Mouse (Mus musculus) left cerebral cortex, postnatal 10 days (tissue): ENCODE measurements around the gene Kcnip1. TPM values are rescaled to one million over a fixed set of nuclear protein-coding genes. Genes with fewer than 3 reads are reported as not detected.

Source experiments
- DNase-seq, 2 experiments: peaks; one replicate each; pipeline ENCODE4 v3.0.0; 2021 to 2022; ENCODE audit warnings: low spot score in 2 of 2, mixed read lengths in 1 of 2; ENCODE audit errors: extremely low spot score in 1 of 2
- intact Hi-C: fragments of 180-260 bp; cut with DNase I; formaldehyde crosslinking; loops from one replicate; pipeline ENCODE4 v1.15.1; 2025
- total RNA-seq, 2 experiments: library from RNA; stranded (reverse); gene quantifications; 2 replicates each; pipeline ENCODE4 v1.2.3; 2021

Gene Kcnip1
- total RNA-seq, 2 experiments from 2014 or later: 43.7 to 45.5 TPM

- intact Hi-C loops: no loop called here
- no peak for DNase-seq
These were observed 41.8 kb downstream of the Kcnip1 start for GRCm38 (mm10) chr11:33951155-33951554.

GRCm38 (mm10) chr11:33946501-33946900 is 46.5 kb downstream of the Kcnip1 start:
- intact Hi-C loops: no loop called here

GRCm38 (mm10) chr11:33944786-33945328 is 48.1 kb downstream of the Kcnip1 start:
- DNase-seq: no peak
- intact Hi-C loops: no loop called here

More at GRCm38 (mm10) chr11:33946501-33946900, 46.5 kb downstream of the Kcnip1 start:
- no peak for DNase-seq

- intact Hi-C loops: no loop called here
- no peak for DNase-seq
These were observed 48.7 kb downstream of the Kcnip1 start for GRCm38 (mm10) chr11:33944067-33944785.

GRCm38 (mm10) chr11:33943565-33943964 is 49.4 kb downstream of the Kcnip1 start:
- intact Hi-C loops: no loop called here
- no peak for DNase-seq

GRCm38 (mm10) chr11:33939456-33940113 is 53.4 kb downstream of the Kcnip1 start:
- DNase-seq: no peak
- intact Hi-C loops: loop anchor here (10.0 kb wide), 1 partner anchor 275 kb away; no protein-coding TSS in a partner anchor

- no peak for DNase-seq
- intact Hi-C loops: loop anchor here (10.0 kb wide), 1 partner anchor 276 kb away; no protein-coding TSS in a partner anchor
These were observed 54.2 kb downstream of the Kcnip1 start for GRCm38 (mm10) chr11:33938561-33939274.

GRCm38 (mm10) chr11:33937641-33938040 is 55.3 kb downstream of the Kcnip1 start:
- intact Hi-C loops: loop anchor here (10.0 kb wide), 1 partner anchor 277 kb away; no protein-coding TSS in a partner anchor

GRCm38 (mm10) chr11:33934286-33934685 is 58.7 kb downstream of the Kcnip1 start:
- intact Hi-C loops: loop anchor here (10.0 kb wide), 1 partner anchor 281 kb away; no protein-coding TSS in a partner anchor

More at GRCm38 (mm10) chr11:33937641-33938040, 55.3 kb downstream of the Kcnip1 start:
- DNase-seq: no peak

GRCm38 (mm10) chr11:33932386-33933111 is 60.4 kb downstream of the Kcnip1 start:
- DNase-seq: no peak
- intact Hi-C loops: loop anchor here (10.0 kb wide), 1 partner anchor 282 kb away; no protein-coding TSS in a partner anchor

More at GRCm38 (mm10) chr11:33934286-33934685, 58.7 kb downstream of the Kcnip1 start:
- no peak for DNase-seq

GRCm38 (mm10) chr11:33931836-33932385 is 61.0 kb downstream of the Kcnip1 start:
- DNase-seq: no peak
- intact Hi-C loops: loop anchor here (10.0 kb wide), 1 partner anchor 283 kb away; no protein-coding TSS in a partner anchor

- DNase-seq: no peak
- intact Hi-C loops: no loop called here
These were observed 63.5 kb downstream of the Kcnip1 start for GRCm38 (mm10) chr11:33929412-33929811.

- DNase-seq: peak in 1 of 2 experiments; percentile 45
- intact Hi-C loops: no loop called here
These were observed 64.3 kb downstream of the Kcnip1 start for GRCm38 (mm10) chr11:33928658-33929057.

- intact Hi-C loops: no loop called here
- no peak for DNase-seq
These were observed 65.1 kb downstream of the Kcnip1 start for GRCm38 (mm10) chr11:33927836-33928235.

- intact Hi-C loops: no loop called here
These were observed 65.6 kb downstream of the Kcnip1 start for GRCm38 (mm10) chr11:33927321-33927720.

GRCm38 (mm10) chr11:33926551-33926950 is 66.4 kb downstream of the Kcnip1 start:
- intact Hi-C loops: no loop called here
- DNase-seq: no peak

More at GRCm38 (mm10) chr11:33927321-33927720, 65.6 kb downstream of the Kcnip1 start:
- no peak for DNase-seq

- intact Hi-C loops: no loop called here
- no peak for DNase-seq
These were observed 67.2 kb downstream of the Kcnip1 start for GRCm38 (mm10) chr11:33925778-33926177.

GRCm38 (mm10) chr11:33923031-33923430 is 69.9 kb downstream of the Kcnip1 start:
- intact Hi-C loops: no loop called here
- no peak for DNase-seq
